ENCODE assay signal across 20 mouse cellular contexts in the genomic region with DNA sequence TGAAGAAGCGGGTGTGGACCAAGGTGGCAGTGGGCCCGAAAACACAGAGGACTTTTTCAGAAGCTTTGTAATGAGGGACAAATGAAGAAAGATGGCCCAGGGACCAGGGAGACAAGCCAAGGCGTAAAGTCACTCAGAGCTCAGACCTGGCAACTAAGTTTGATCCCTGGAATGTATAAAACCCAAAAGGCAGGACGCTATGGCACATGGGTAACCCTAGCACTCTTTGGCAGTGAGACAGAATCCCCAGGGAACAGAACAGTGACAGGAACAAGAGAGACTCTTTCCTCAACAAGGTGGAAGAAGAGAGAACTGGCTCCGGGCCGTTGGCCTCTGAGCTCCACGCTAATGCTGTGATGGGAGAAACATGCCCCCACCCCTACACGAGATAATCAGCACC. TPM values are rescaled to one million over a fixed set of nuclear protein-coding genes. Genes with fewer than 3 reads are reported as not detected.
DNase-seq lines count a peak whose midpoint lies in the region; ATAC-seq and TF ChIP-seq lines count a peak whose summit lies in the region.
"Had no signal": no experiment of that assay in that cellular context is flagged by ENCODE, and none has a peak within 500 bp of the region (broad histone marks: within the 10 kb centered on the region; RNA-seq: fewer than 3 reads in every experiment).

No protein-coding gene starts in this region.

- no peak for TF ChIP-seq CTCF in hindbrain, postnatal 0 days (IDR thresholded peaks at IDR 0.05; ENCODE audit: low read depth)

- H3K4me2 ChIP-seq in forebrain, embryonic 16.5 days (ENCODE audit: low read length) = no peak overlapping the region
- H3K4me2 ChIP-seq in forebrain, embryonic 12.5 days = no peak overlapping the region
- H3K4me2 ChIP-seq in hindbrain, embryonic 13.5 days = no peak overlapping the region
- H3K4me2 ChIP-seq in hindbrain, postnatal 0 days (ENCODE audit: low read depth, low read length) = no peak overlapping the region
- no peak overlapping the region for H3K4me2 ChIP-seq in kidney, embryonic 14.5 days (replicated peaks; ENCODE audit: low read depth, low read length)
- H3K4me2 ChIP-seq: embryonic facial prominence, embryonic 13.5 days; heart, embryonic 15.5 days had no signal

- ATAC-seq in forebrain, embryonic 16.5 days = no peak
- no peak for ATAC-seq in forebrain, embryonic 12.5 days (ENCODE audit: low FRiP score)
- no peak for ATAC-seq in hindbrain, embryonic 13.5 days (ENCODE audit: low FRiP score)
- ATAC-seq in hindbrain, postnatal 0 days = no peak
- no peak for ATAC-seq in kidney, embryonic 14.5 days (ENCODE audit: low FRiP score, low TSS enrichment)
- ATAC-seq: forebrain, embryonic 14.5 days; inflammation-experienced regulatory T-cells, adult 6 months; intestine, postnatal 0 days had no signal

- H3K9me3 ChIP-seq in forebrain, embryonic 16.5 days (ENCODE audit: control insufficient read depth, low read length) = no peaks in the 10 kb centered on the region
- H3K9me3 ChIP-seq in forebrain, embryonic 12.5 days = no peaks in the 10 kb centered on the region
- no peaks in the 10 kb centered on the region for H3K9me3 ChIP-seq in hindbrain, embryonic 13.5 days
- no peaks in the 10 kb centered on the region for H3K9me3 ChIP-seq in hindbrain, postnatal 0 days (ENCODE audit: low read length)
- no peaks in the 10 kb centered on the region for H3K9me3 ChIP-seq in kidney, embryonic 14.5 days (ENCODE audit: control insufficient read depth, low read length)
- H3K9me3 ChIP-seq: embryonic facial prominence, embryonic 13.5 days; heart, embryonic 10.5 days; heart, embryonic 15.5 days; hindbrain, embryonic 10.5 days; hindbrain, embryonic 15.5 days had no signal

- no peak for DNase-seq in hindbrain, postnatal 0 days (ENCODE audit: low spot score)
- peak; percentile 91 for DNase-seq in fat pad, adult 2 months (ENCODE audit: extremely low read depth, low read depth, low spot score)
- DNase-seq: adrenal gland, adult 8-10 months; cerebellum, adult 2 months; cerebellum, postnatal 36 days; gastrocnemius, postnatal 25 days; kidney, adult 8-10 months had no signal

- no peaks in the 10 kb centered on the region for H3K36me3 ChIP-seq in forebrain, embryonic 16.5 days (ENCODE audit: control insufficient read depth, insufficient read depth)
- H3K36me3 ChIP-seq in forebrain, embryonic 12.5 days (replicated peaks) = no peaks in the 10 kb centered on the region
- H3K36me3 ChIP-seq in hindbrain, embryonic 13.5 days = peaks cover 5% of the 10 kb centered on the region
- no peaks in the 10 kb centered on the region; the same call in 1 of the 2 replicates for H3K36me3 ChIP-seq in hindbrain, postnatal 0 days (ENCODE audit: insufficient read depth, low read length)
- no peaks in the 10 kb centered on the region for H3K36me3 ChIP-seq in kidney, embryonic 14.5 days (ENCODE audit: control insufficient read depth, insufficient read depth, low read length)
- H3K36me3 ChIP-seq: embryonic facial prominence, embryonic 13.5 days; heart, embryonic 10.5 days; heart, embryonic 15.5 days; hindbrain, embryonic 10.5 days; hindbrain, embryonic 15.5 days had no signal

- H3K4me1 ChIP-seq in forebrain, embryonic 16.5 days (replicated peaks; ENCODE audit: control insufficient read depth, insufficient read depth, low read length) = peaks cover 19% of the 10 kb centered on the region
- H3K4me1 ChIP-seq in forebrain, embryonic 12.5 days = peaks cover 19% of the 10 kb centered on the region
- H3K4me1 ChIP-seq in hindbrain, embryonic 13.5 days (replicated peaks) = peaks cover 38% of the 10 kb centered on the region
- peaks cover 18% of the 10 kb centered on the region; the same call in 1 of the 2 replicates for H3K4me1 ChIP-seq in hindbrain, postnatal 0 days (ENCODE audit: insufficient read depth, low read length)
- peaks cover 40% of the 10 kb centered on the region for H3K4me1 ChIP-seq in kidney, embryonic 14.5 days (ENCODE audit: control insufficient read depth, insufficient read depth, low read length)

- H3K9ac ChIP-seq in forebrain, embryonic 16.5 days (replicated peaks; ENCODE audit: low read depth, low read length) = peak overlapping the region; percentile 20; the same call in 1 of the 2 replicates
- H3K9ac ChIP-seq in forebrain, embryonic 12.5 days = no peak overlapping the region
- H3K9ac ChIP-seq in hindbrain, embryonic 13.5 days = peak overlapping the region; percentile 43; the same call in 1 of the 2 replicates
- H3K9ac ChIP-seq in hindbrain, postnatal 0 days (replicated peaks; ENCODE audit: low read length) = no peak overlapping the region
- no peak overlapping the region for H3K9ac ChIP-seq in kidney, embryonic 14.5 days (ENCODE audit: low read depth, low read length)
- H3K9ac ChIP-seq: heart, embryonic 15.5 days; hindbrain, embryonic 15.5 days had no signal

- 85% methylated on average over 8 of the region's 8 CpGs for WGBS in forebrain, embryonic 16.5 days
- 88% methylated on average over 8 of the region's 8 CpGs for WGBS in forebrain, embryonic 12.5 days
- 82% methylated on average over 8 of the region's 8 CpGs for WGBS in hindbrain, embryonic 13.5 days
- WGBS in hindbrain, postnatal 0 days = 67% methylated on average over 8 of the region's 8 CpGs
- WGBS in kidney, embryonic 14.5 days = 93% methylated on average over 8 of the region's 8 CpGs

- H3K27ac ChIP-seq in forebrain, embryonic 16.5 days (ENCODE audit: low read length) = no peak overlapping the region
- no peak overlapping the region for H3K27ac ChIP-seq in forebrain, embryonic 12.5 days
- no peak overlapping the region for H3K27ac ChIP-seq in hindbrain, embryonic 13.5 days
- H3K27ac ChIP-seq in hindbrain, postnatal 0 days = no peak overlapping the region
- no peak overlapping the region for H3K27ac ChIP-seq in kidney, embryonic 14.5 days (ENCODE audit: low read depth, low read length)
- H3K27ac ChIP-seq: embryonic facial prominence, embryonic 13.5 days; heart, embryonic 10.5 days; heart, embryonic 15.5 days; hindbrain, embryonic 10.5 days; hindbrain, embryonic 15.5 days had no signal

- no peak overlapping the region for H3K4me3 ChIP-seq in forebrain, embryonic 16.5 days (replicated peaks; ENCODE audit: low read length)
- H3K4me3 ChIP-seq in forebrain, embryonic 12.5 days (replicated peaks) = no peak overlapping the region
- H3K4me3 ChIP-seq in hindbrain, embryonic 13.5 days = no peak overlapping the region
- no peak overlapping the region for H3K4me3 ChIP-seq in hindbrain, postnatal 0 days (ENCODE audit: low read length)
- no peak overlapping the region for H3K4me3 ChIP-seq in kidney, embryonic 14.5 days (ENCODE audit: low read length)
- H3K4me3 ChIP-seq: embryonic facial prominence, embryonic 13.5 days; heart, embryonic 10.5 days; heart, embryonic 15.5 days; hindbrain, embryonic 10.5 days; hindbrain, embryonic 15.5 days had no signal

- no peaks in the 10 kb centered on the region for H3K27me3 ChIP-seq in forebrain, embryonic 16.5 days (replicated peaks; ENCODE audit: control insufficient read depth, insufficient read depth, low read length)
- H3K27me3 ChIP-seq in forebrain, embryonic 12.5 days = peaks cover 70% of the 10 kb centered on the region
- H3K27me3 ChIP-seq in hindbrain, embryonic 13.5 days = peaks cover 64% of the 10 kb centered on the region
- H3K27me3 ChIP-seq in hindbrain, postnatal 0 days (ENCODE audit: insufficient read depth, low read length) = no peaks in the 10 kb centered on the region
- peaks cover 23% of the 10 kb centered on the region for H3K27me3 ChIP-seq in kidney, embryonic 14.5 days (ENCODE audit: control insufficient read depth, insufficient read depth, low read length)

RNA-seq across cellular contexts. Expression of gene Prcd, which starts 2.5 kb away (rescaled TPM):
- polyA plus RNA-seq in forebrain, embryonic 16.5 days (2015; fragmentation: Nextera tagmentation; extraction: Ambion mirVana) = 2.9 and 3.2 TPM in 2 replicates
- polyA plus RNA-seq in forebrain, embryonic 12.5 days (2016; fragmentation: Nextera tagmentation; extraction: Ambion mirVana) = 0.76 and 1.3 TPM in 2 replicates
- polyA plus RNA-seq in hindbrain, embryonic 13.5 days (2015; fragmentation: Nextera tagmentation; extraction: Ambion mirVana) = 1.2 and 1.4 TPM in 2 replicates
- 1.2 and 1.3 TPM in 2 replicates for total RNA-seq in hindbrain, postnatal 0 days (2014; rRNA removed)
- 5.3 and 6.4 TPM in 2 replicates for polyA plus RNA-seq in hindbrain, postnatal 0 days (2015; fragmentation: Nextera tagmentation; extraction: Ambion mirVana)
- 1.1 and 1.4 TPM in 2 replicates for polyA plus RNA-seq in kidney, embryonic 14.5 days (2014; fragmentation: Nextera tagmentation; extraction: Ambion mirVana)
- total RNA-seq: granulocyte monocyte progenitor cell, adult 5-6 weeks had no signal
- polyA plus RNA-seq: inflammation-experienced regulatory T-cells, adult 6 months had no signal

RNA-seq across cellular contexts. Expression of gene Cygb, which starts 3.3 kb away (rescaled TPM):
- 16.6 TPM in 2 replicates for polyA plus RNA-seq in forebrain, embryonic 16.5 days (2015; fragmentation: Nextera tagmentation; extraction: Ambion mirVana)
- polyA plus RNA-seq in forebrain, embryonic 12.5 days (2016; fragmentation: Nextera tagmentation; extraction: Ambion mirVana) = 4.2 and 4.3 TPM in 2 replicates
- 16.4 and 18.1 TPM in 2 replicates for polyA plus RNA-seq in hindbrain, embryonic 13.5 days (2015; fragmentation: Nextera tagmentation; extraction: Ambion mirVana)
- total RNA-seq in hindbrain, postnatal 0 days (2014; rRNA removed) = 48.4 and 54.7 TPM in 2 replicates
- 46.0 and 48.1 TPM in 2 replicates for polyA plus RNA-seq in hindbrain, postnatal 0 days (2015; fragmentation: Nextera tagmentation; extraction: Ambion mirVana)
- polyA plus RNA-seq in kidney, embryonic 14.5 days (2014; fragmentation: Nextera tagmentation; extraction: Ambion mirVana) = 11.0 and 11.3 TPM in 2 replicates
- total RNA-seq: granulocyte monocyte progenitor cell, adult 5-6 weeks had no signal

RNA-seq across cellular contexts. Expression of gene Rhbdf2, which starts 24.0 kb away (rescaled TPM):
- polyA plus RNA-seq in forebrain, embryonic 16.5 days (2015; fragmentation: Nextera tagmentation; extraction: Ambion mirVana) = 1.0 and 1.5 TPM in 2 replicates
- polyA plus RNA-seq in forebrain, embryonic 12.5 days (2016; fragmentation: Nextera tagmentation; extraction: Ambion mirVana) = 1.4 and 1.9 TPM in 2 replicates
- 1.8 and 2.1 TPM in 2 replicates for polyA plus RNA-seq in hindbrain, embryonic 13.5 days (2015; fragmentation: Nextera tagmentation; extraction: Ambion mirVana)
- total RNA-seq in hindbrain, postnatal 0 days (2014; rRNA removed) = 3.8 and 4.0 TPM in 2 replicates
- 1.1 and 1.6 TPM in 2 replicates for polyA plus RNA-seq in hindbrain, postnatal 0 days (2015; fragmentation: Nextera tagmentation; extraction: Ambion mirVana)
- 5.4 and 7.2 TPM in 2 replicates for polyA plus RNA-seq in kidney, embryonic 14.5 days (2014; fragmentation: Nextera tagmentation; extraction: Ambion mirVana)

Comparison
In these comparisons a context has a peak if more than half of its experiments do, and no peak if none do; other contexts are left out.
1. H3K9ac ChIP-seq: peak in forebrain, embryonic 16.5 days (single experiment) and hindbrain, embryonic 13.5 days (single experiment); none in forebrain, embryonic 12.5 days (single experiment), hindbrain, postnatal 0 days (single experiment) and kidney, embryonic 14.5 days (single experiment).